Mouse (Mus musculus) CH12.LX (cell line): Measurements from ENCODE around the gene Kcnh2. TPM values are rescaled to one million over a fixed set of nuclear protein-coding genes. Genes with fewer than 3 reads are reported as not detected.

Source experiments
- DNase-seq: peaks from one replicate; pipeline ENCODE4 v3.0.0-alpha.2; 2013; ENCODE audit errors: extremely low read depth
- H3K27ac ChIP-seq: 2 replicates; pipeline ENCODE4 v1.5.1; 2012; ENCODE audit warnings: low read depth, mild to moderate bottlenecking, control low read depth, moderate library complexity; ENCODE audit not compliant: insufficient read depth
- H3K27me3 ChIP-seq: replicated peaks from 2 replicates; pipeline ENCODE3; 2012; ENCODE audit warnings: inconsistent platforms
- H3K36me3 ChIP-seq, 2 experiments: replicated peaks in 1 of 2; 2 replicates each; pipeline versions ENCODE3 to v1.6.1; 2012; ENCODE audit warnings: inconsistent platforms in 1 of 2, low read length in 1 of 2, mild to moderate bottlenecking in 1 of 2, mixed read lengths in 1 of 2, moderate library complexity in 1 of 2; ENCODE audit not compliant: control insufficient read depth in 1 of 2, insufficient read depth in 1 of 2
- H3K4me1 ChIP-seq, 2 experiments: 2 replicates each; pipeline ENCODE4 v1.6.1; 2012; ENCODE audit warnings: inconsistent platforms in 1 of 2, moderate library complexity in 1 of 2; ENCODE audit not compliant: insufficient read depth in 2 of 2, control insufficient read depth in 1 of 2
- H3K4me2 ChIP-seq: 2 replicates; pipeline ENCODE4 v1.6.1; 2012; ENCODE audit warnings: low read depth, mild to moderate bottlenecking, control low read depth; ENCODE audit not compliant: poor library complexity, insufficient read depth, severe bottlenecking
- H3K4me3 ChIP-seq, 3 experiments: fragments of 150-350 bp in 1 of 3; sonication (generic) in 1 of 3; replicated peaks in 1 of 3; 2 replicates each; pipeline versions ENCODE3 to v1.5.1; 2011 to 2012; ENCODE audit warnings: low read depth in 2 of 3, low read length in 2 of 3, mild to moderate bottlenecking in 2 of 3, moderate library complexity in 2 of 3, control low read depth in 1 of 3, improper control_type of control experiment in 1 of 3, inconsistent platforms in 1 of 3, mixed read lengths in 1 of 3; ENCODE audit not compliant: poor library complexity in 1 of 3
- H3K79me2 ChIP-seq: replicated peaks from 2 replicates; pipeline ENCODE4 v1.6.1; 2012; ENCODE audit warnings: mild to moderate bottlenecking, moderate library complexity; ENCODE audit not compliant: control insufficient read depth, poor library complexity, insufficient read depth, severe bottlenecking; ENCODE audit errors: extremely low read depth
- H3K9ac ChIP-seq: 2 replicates; pipeline ENCODE4 v1.6.1; 2012; ENCODE audit warnings: low read depth, mild to moderate bottlenecking, control low read depth, moderate library complexity; ENCODE audit not compliant: insufficient read depth
- H3K9me3 ChIP-seq: replicated peaks from 2 replicates; pipeline ENCODE3; 2012; ENCODE audit warnings: low read length, inconsistent platforms, mixed read lengths
- CTCF ChIP-seq, 2 experiments: IDR thresholded peaks in 1 of 2; conservative IDR thresholded peaks in 1 of 2; 2 replicates each; pipeline ENCODE4 v1.5.1; 2011 to 2012; ENCODE audit warnings: low read depth in 2 of 2, low read length in 2 of 2, improper control_type of control experiment in 1 of 2, inconsistent platforms in 1 of 2, mild to moderate bottlenecking in 1 of 2, moderate library complexity in 1 of 2
- E2F4 ChIP-seq: IDR thresholded peaks from 2 replicates; pipeline ENCODE4 v1.6.1; 2011; ENCODE audit warnings: low read depth, low read length, improper control_type of control experiment; ENCODE audit not compliant: insufficient replicate concordance
- ELF1 ChIP-seq: IDR thresholded peaks from 2 replicates; pipeline ENCODE4 v1.6.1; 2014; ENCODE audit warnings: low read depth, mild to moderate bottlenecking, inconsistent platforms, low read length, improper control_type of control experiment
- ETS1 ChIP-seq: conservative IDR thresholded peaks from 2 replicates; pipeline ENCODE4 v1.6.1; 2012; ENCODE audit warnings: low read depth, mild to moderate bottlenecking, inconsistent platforms, low read length, improper control_type of control experiment, moderate library complexity
- IRF4 ChIP-seq: IDR thresholded peaks from 2 replicates; pipeline ENCODE4 v1.6.1; 2014; ENCODE audit warnings: low read depth, mild to moderate bottlenecking, inconsistent platforms, low read length, improper control_type of control experiment
- JUND ChIP-seq: conservative IDR thresholded peaks from 2 replicates; pipeline ENCODE4 v1.6.1; 2011; ENCODE audit warnings: low read depth, low read length, improper control_type of control experiment
- KAT2A ChIP-seq: IDR thresholded peaks from 2 replicates; pipeline ENCODE4 v1.6.1; 2012; ENCODE audit warnings: low read length, improper control_type of control experiment, inconsistent platforms; ENCODE audit not compliant: insufficient replicate concordance
- MAX ChIP-seq: IDR thresholded peaks from 2 replicates; pipeline ENCODE4 v1.6.1; 2011; ENCODE audit warnings: low read length, improper control_type of control experiment
- MAZ ChIP-seq: IDR thresholded peaks from 2 replicates; pipeline ENCODE4 v1.6.1; 2012; ENCODE audit warnings: low read depth, mild to moderate bottlenecking, inconsistent platforms, low read length, improper control_type of control experiment, moderate library complexity
- MEF2A ChIP-seq: IDR thresholded peaks from 2 replicates; pipeline ENCODE4 v1.6.1; 2014; ENCODE audit warnings: low read depth, mild to moderate bottlenecking, inconsistent platforms, low read length, improper control_type of control experiment, borderline replicate concordance
- MXI1 ChIP-seq: IDR thresholded peaks from 2 replicates; pipeline ENCODE4 v1.6.1; 2011; ENCODE audit warnings: mild to moderate bottlenecking, low read depth, low read length, improper control_type of control experiment
- PAX5 ChIP-seq: IDR thresholded peaks from 2 replicates; pipeline ENCODE4 v1.6.1; 2012; ENCODE audit warnings: low read length, inconsistent platforms, mixed read lengths
- POLR2A ChIP-seq: IDR thresholded peaks from 2 replicates; pipeline ENCODE4 v1.6.1; 2011; ENCODE audit warnings: low read depth, mild to moderate bottlenecking, improper control_type of control experiment, low read length
- POLR2AphosphoS2 ChIP-seq: IDR thresholded peaks from 2 replicates; pipeline ENCODE4 v1.6.1; 2011; ENCODE audit warnings: low read depth, low read length, improper control_type of control experiment
- RAD21 ChIP-seq: IDR thresholded peaks from 2 replicates; pipeline ENCODE4 v1.6.1; 2011; ENCODE audit warnings: low read depth, mild to moderate bottlenecking, low read length, improper control_type of control experiment, moderate library complexity
- SMC3 ChIP-seq: IDR thresholded peaks from 2 replicates; pipeline ENCODE4 v1.6.1; 2011; ENCODE audit warnings: low read depth, low read length, improper control_type of control experiment
- TBP ChIP-seq: conservative IDR thresholded peaks from 2 replicates; pipeline ENCODE4 v1.6.1; 2011; ENCODE audit warnings: low read depth, low read length, improper control_type of control experiment
- UBTF ChIP-seq: IDR thresholded peaks from 2 replicates; pipeline ENCODE4 v1.6.1; 2012; ENCODE audit warnings: low read depth, mild to moderate bottlenecking, inconsistent platforms, low read length, improper control_type of control experiment, moderate library complexity
- USF2 ChIP-seq: conservative IDR thresholded peaks from 2 replicates; pipeline ENCODE4 v1.6.1; 2011; ENCODE audit warnings: low read depth, low read length, improper control_type of control experiment
- ZMIZ1 ChIP-seq: IDR thresholded peaks from 2 replicates; pipeline ENCODE4 v1.6.1; 2012; ENCODE audit warnings: low read depth, mild to moderate bottlenecking, inconsistent platforms, low read length, improper control_type of control experiment
- ZNF384 ChIP-seq: IDR thresholded peaks from 2 replicates; pipeline ENCODE4 v1.6.1; 2012; ENCODE audit warnings: low read depth, low read length, improper control_type of control experiment, inconsistent platforms
- dilution Hi-C: fragments of 300-500 bp; cut with MboI; formaldehyde crosslinking; loops from 2 replicates; pipeline ENCODE4 v1.14.3; 2020; ENCODE audit warnings: low sequenced_read_pairs; ENCODE audit not compliant: extremely low pct_unique_long_range_greater_than_20kb, extremely low pct_ligation_motif_present
- in situ Hi-C: fragments of 300-500 bp; cut with MboI; formaldehyde crosslinking; loops from 3 replicates; pipeline ENCODE4 v1.14.3; 2019; ENCODE audit warnings: low sequenced_read_pairs, low pct_ligation_motif_present, low pct_unique_long_range_greater_than_20kb, mixed read lengths
- polyA plus RNA-seq: library from polyadenylated mRNA; unstranded; fragments of >175 nt; gene quantifications from 2 replicates; pipeline ENCODE4 v1.2.1, GENCODE M21; 2012; ENCODE audit warnings: low read depth; ENCODE audit not compliant: insufficient read length
- total RNA-seq, 2 experiments: library from RNA; depleted of rRNA; stranded (reverse); fragments of 300-350 nt in 1 of 2; fragments of >200 nt in 1 of 2; gene quantifications; 2 replicates each; pipeline ENCODE4 v1.2.3; 2012 to 2014

Kcnh2 gene
- total and polyA plus RNA-seq, 3 experiments = 0.30 to 2.8 (median 0.59) TPM

DNA sequence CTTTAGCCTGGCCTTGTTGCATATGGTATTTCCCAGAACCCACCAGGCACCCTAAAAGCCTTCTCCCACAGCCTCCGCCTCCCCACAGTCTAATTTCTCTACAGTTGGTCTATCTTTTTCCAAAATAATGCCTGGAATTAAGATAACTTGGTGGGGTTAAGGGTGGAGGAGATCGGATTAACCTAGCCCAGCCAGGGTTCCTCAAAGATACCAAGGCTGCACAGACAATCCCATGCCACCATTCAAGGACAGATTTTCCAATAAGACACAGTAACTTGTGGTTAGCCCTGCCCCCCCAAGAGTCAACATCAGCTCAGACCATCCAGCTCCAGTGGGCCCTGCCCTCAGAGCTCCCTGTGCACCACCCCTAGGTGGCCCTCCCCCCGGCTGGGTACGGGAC lies 29.1 kb upstream of the Kcnh2 start:
- H3K27me3 ChIP-seq = peaks cover 13% of the 10 kb centered on the region
- dilution Hi-C loops (no loop called here), in situ Hi-C loops (no loop called here)
- no peaks in the 10 kb centered on the region for H3K36me3 ChIP-seq
- DNase-seq = no peak
- H3K4me3 ChIP-seq = no peak overlapping the region
- H3K9ac ChIP-seq = no peak overlapping the region
- TF ChIP-seq JUND = no peak
- no peak for TF ChIP-seq TBP
- TF ChIP-seq PAX5 = no peak
- no peak for TF ChIP-seq MEF2A
- TF ChIP-seq CTCF (conservative IDR thresholded peaks at IDR 0.05 in 1 of 2, IDR thresholded peaks at IDR 0.05 in 1 of 2; ENCODE audit: low read depth in 2 of 2, low read length in 2 of 2) = no peak
- no peak for TF ChIP-seq ETS1
- no peak for TF ChIP-seq E2F4
- no peak for TF ChIP-seq ZMIZ1
- TF ChIP-seq MXI1 = no peak
- no peak for TF ChIP-seq RAD21
- no peak for TF ChIP-seq KAT2A
- TF ChIP-seq MAX = no peak
- no peak for TF ChIP-seq POLR2AphosphoS2
- TF ChIP-seq UBTF = no peak
- TF ChIP-seq IRF4 = no peak
- TF ChIP-seq SMC3 = no peak
- no peak for TF ChIP-seq ZNF384
- no peak for TF ChIP-seq POLR2A
- TF ChIP-seq MAZ = no peak
- no peak overlapping the region for H3K4me2 ChIP-seq
- H3K79me2 ChIP-seq = no peaks in the 10 kb centered on the region
- peaks cover 8 to 22% of the 10 kb centered on the region in 2 experiments for H3K4me1 ChIP-seq
- no peaks in the 10 kb centered on the region for H3K9me3 ChIP-seq
- no peak overlapping the region for H3K27ac ChIP-seq

DNA sequence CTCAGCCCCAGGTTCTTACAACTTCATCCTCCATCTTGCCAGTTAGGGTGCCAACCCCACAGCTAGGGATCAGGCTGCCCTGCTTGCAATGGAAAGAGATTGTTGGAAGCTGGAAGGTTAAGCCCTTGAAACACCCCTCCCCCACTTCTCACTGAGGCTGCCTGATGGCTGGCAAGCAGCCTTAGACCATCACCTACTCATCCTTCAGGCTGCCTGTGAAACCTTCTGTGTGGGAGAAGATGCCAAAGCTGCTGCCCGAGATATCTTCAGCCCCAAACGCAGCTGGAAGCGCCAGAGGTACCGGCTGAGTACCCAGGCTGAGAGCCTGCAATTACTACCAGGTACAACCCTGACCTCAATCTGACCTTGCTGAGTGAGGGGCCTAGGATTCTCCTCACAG lies 28.1 kb upstream of the Kcnh2 start:
- dilution Hi-C loops = no loop called here
- Histone ChIP-seq H3K4me2 (no peak overlapping the region), H3K27ac (no peak overlapping the region), H3K9me3 (no peaks in the 10 kb centered on the region), H3K4me1 (peaks cover 6 to 14% of the 10 kb centered on the region in 2 experiments), H3K4me3 (no peak overlapping the region), H3K79me2 (no peaks in the 10 kb centered on the region), H3K36me3 (no peaks in the 10 kb centered on the region), H3K27me3 (peaks cover 15% of the 10 kb centered on the region), H3K9ac (no peak overlapping the region)
- DNase-seq = no peak
- in situ Hi-C loops = no loop called here
- TF ChIP-seq ELF1 (no peak), UBTF (no peak), USF2 (no peak), MEF2A (no peak), TBP (no peak)
